Mouse (Mus musculus) heart, postnatal 0 days (tissue): ENCODE results near the gene Fbxo34.
"Not testable (repeated sequence)": the region's sequence is repeated elsewhere in the genome, so short reads cannot be mapped to it uniquely, and the experiment has no call there.

Experiments used
- CTCF ChIP-seq: IDR thresholded peaks from 2 replicates; pipeline ENCODE4 v1.5.1; 2016; ENCODE audit warnings: antibody characterized with exemption, control low read depth, low read depth
- EP300 ChIP-seq: IDR thresholded peaks from 2 replicates; pipeline ENCODE4 v1.6.1; 2016; ENCODE audit warnings: antibody characterized with exemption, low read depth

GRCm38 (mm10) chr14:47529592-47529991, 79.4 kb downstream of the Fbxo34 start:
- TF ChIP-seq EP300, CTCF: not testable (repeated sequence)
